Mouse (Mus musculus): ENCODE measurements around the gene Ank. TPM values are rescaled to one million over a fixed set of nuclear protein-coding genes. Genes with fewer than 3 reads are reported as not detected.

The Ank gene
- polyA plus RNA-seq, 1 experiment: 222 TPM

DNA sequence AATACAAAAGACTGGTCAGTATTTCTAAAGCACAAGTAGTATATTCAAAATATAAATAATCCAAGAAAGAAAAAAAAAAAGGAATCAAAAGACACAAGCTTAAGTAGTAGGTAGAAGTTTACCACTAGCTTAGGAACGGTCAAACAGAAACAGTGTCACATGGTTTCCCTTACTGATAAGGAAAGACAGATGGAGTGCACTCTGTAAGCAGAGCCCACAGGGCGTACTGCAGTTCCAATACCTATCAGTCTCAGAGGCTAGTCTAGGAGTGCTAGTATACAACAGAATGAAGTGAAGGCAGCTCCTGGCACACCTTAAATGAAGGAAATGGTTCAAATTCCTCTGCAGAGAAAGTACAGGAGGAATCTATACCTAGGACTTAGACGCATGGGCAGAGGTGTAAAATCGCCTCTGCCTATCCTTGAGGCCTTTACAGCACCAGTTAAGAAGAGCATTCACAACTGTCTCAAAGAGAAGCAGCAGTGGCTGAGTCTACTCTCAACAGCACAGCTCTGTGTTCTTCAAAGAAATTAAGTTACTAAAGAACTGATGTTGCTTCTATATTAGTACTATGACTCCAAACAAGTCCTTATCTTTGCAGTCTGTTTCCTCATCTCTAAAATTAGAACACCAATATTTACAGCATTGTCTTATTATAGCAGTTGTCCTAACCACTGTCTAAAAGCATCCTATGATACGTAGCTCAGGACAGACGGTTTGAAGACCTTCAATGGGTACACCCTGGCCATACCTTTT, 152.5 kb downstream of the Ank start:
- DNase-seq: no peak

GRCm38 (mm10) chr15:27619683-27620082, 153.2 kb downstream of the Ank start:
- Histone ChIP-seq H3K27me3 (ENCODE audit: control insufficient read depth, insufficient read depth, low read length) (no peaks in the 10 kb centered on the region), H3K4me1 (ENCODE audit: control insufficient read depth, insufficient read depth, low read length) (peaks cover 12% of the 10 kb centered on the region), H3K27ac (ENCODE audit: insufficient read depth, low read length) (no peak overlapping the region), H3K4me3 (replicated peaks; ENCODE audit: insufficient read depth, low read depth, low read length) (no peak overlapping the region)
- DNase-seq: no peak
- 97% methylated on average over 3 of the region's 3 CpGs for WGBS
- TF ChIP-seq POLR2A (IDR thresholded peaks at IDR 0.05; ENCODE audit: borderline replicate concordance, insufficient read depth, low read length) (no peak), CTCF (IDR thresholded peaks at IDR 0.05; ENCODE audit: borderline replicate concordance, insufficient read depth, low read depth, low read length) (no peak)

More for the DNA sequence above, 152.5 kb downstream of the Ank start:
- Histone ChIP-seq H3K27ac (ENCODE audit: insufficient read depth, low read length) (no peak overlapping the region), H3K4me1 (ENCODE audit: control insufficient read depth, insufficient read depth, low read length) (peaks cover 18% of the 10 kb centered on the region), H3K27me3 (ENCODE audit: control insufficient read depth, insufficient read depth, low read length) (no peaks in the 10 kb centered on the region), H3K4me3 (replicated peaks; ENCODE audit: insufficient read depth, low read depth, low read length) (no peak overlapping the region)
- WGBS: 87% methylated on average over 6 of the region's 6 CpGs
- no peak for TF ChIP-seq POLR2A (IDR thresholded peaks at IDR 0.05; ENCODE audit: borderline replicate concordance, insufficient read depth, low read length)
- no peak for TF ChIP-seq CTCF (IDR thresholded peaks at IDR 0.05; ENCODE audit: borderline replicate concordance, insufficient read depth, low read depth, low read length)

GRCm38 (mm10) chr15:27620475-27621185, 154.2 kb downstream of the Ank start:
- Histone ChIP-seq H3K4me3 (replicated peaks; ENCODE audit: insufficient read depth, low read depth, low read length) (no peak overlapping the region), H3K4me1 (ENCODE audit: control insufficient read depth, insufficient read depth, low read length) (peaks cover 9% of the 10 kb centered on the region), H3K27me3 (ENCODE audit: control insufficient read depth, insufficient read depth, low read length) (no peaks in the 10 kb centered on the region), H3K27ac (ENCODE audit: insufficient read depth, low read length) (no peak overlapping the region)
- no peak for TF ChIP-seq POLR2A (IDR thresholded peaks at IDR 0.05; ENCODE audit: borderline replicate concordance, insufficient read depth, low read length)
- no peak for TF ChIP-seq CTCF (IDR thresholded peaks at IDR 0.05; ENCODE audit: borderline replicate concordance, insufficient read depth, low read depth, low read length)
- DNase-seq: no peak
- 62% methylated on average over 6 of the region's 6 CpGs for WGBS

DNA sequence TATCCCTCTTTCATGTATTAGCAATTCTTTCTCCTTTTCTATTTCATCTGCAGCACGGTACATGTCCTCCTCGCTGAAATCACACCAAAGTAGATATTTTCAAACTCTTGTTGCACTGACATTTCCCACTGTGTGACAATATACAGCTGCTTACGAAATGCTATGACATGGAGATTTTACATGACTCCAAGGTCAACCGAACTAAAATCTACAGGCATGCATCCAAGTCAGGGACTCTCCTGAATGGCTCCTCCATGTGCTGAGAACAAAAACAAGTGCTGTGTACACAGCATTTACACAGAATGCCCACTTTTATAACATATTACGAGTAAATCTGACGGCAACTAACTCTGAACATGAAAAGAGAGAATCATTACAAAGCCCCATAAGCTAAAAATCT, 156.8 kb downstream of the Ank start:
- no peak for DNase-seq
- H3K27ac ChIP-seq (ENCODE audit: insufficient read depth, low read length): no peak overlapping the region
- no peak overlapping the region for H3K4me3 ChIP-seq (replicated peaks; ENCODE audit: insufficient read depth, low read depth, low read length)
- H3K27me3 ChIP-seq (ENCODE audit: control insufficient read depth, insufficient read depth, low read length): no peaks in the 10 kb centered on the region
- WGBS: 89% methylated on average over 6 of the region's 6 CpGs
- H3K4me1 ChIP-seq (ENCODE audit: control insufficient read depth, insufficient read depth, low read length): peaks cover 14% of the 10 kb centered on the region
- TF ChIP-seq POLR2A (IDR thresholded peaks at IDR 0.05; ENCODE audit: borderline replicate concordance, insufficient read depth, low read length) (no peak), CTCF (IDR thresholded peaks at IDR 0.05; ENCODE audit: borderline replicate concordance, insufficient read depth, low read depth, low read length) (no peak)

- DNase-seq: peak; percentile 61 to 65
- H3K27me3 ChIP-seq (ENCODE audit: control insufficient read depth, insufficient read depth, low read length): no peaks in the 10 kb centered on the region
- H3K4me1 ChIP-seq (ENCODE audit: control insufficient read depth, insufficient read depth, low read length): peaks cover 17% of the 10 kb centered on the region
- 33% methylated on average over 13 of the region's 13 CpGs for WGBS
- H3K4me3 ChIP-seq (replicated peaks; ENCODE audit: insufficient read depth, low read depth, low read length): peak overlapping the region; percentile 3
- H3K27ac ChIP-seq (ENCODE audit: insufficient read depth, low read length): peak overlapping the region; percentile 30
- TF ChIP-seq CTCF (IDR thresholded peaks at IDR 0.05; ENCODE audit: borderline replicate concordance, insufficient read depth, low read depth, low read length) (no peak), POLR2A (IDR thresholded peaks at IDR 0.05; ENCODE audit: borderline replicate concordance, insufficient read depth, low read length) (no peak)
These were observed 158.8 kb downstream of the Ank start for GRCm38 (mm10) chr15:27625014-27625889.

DNA sequence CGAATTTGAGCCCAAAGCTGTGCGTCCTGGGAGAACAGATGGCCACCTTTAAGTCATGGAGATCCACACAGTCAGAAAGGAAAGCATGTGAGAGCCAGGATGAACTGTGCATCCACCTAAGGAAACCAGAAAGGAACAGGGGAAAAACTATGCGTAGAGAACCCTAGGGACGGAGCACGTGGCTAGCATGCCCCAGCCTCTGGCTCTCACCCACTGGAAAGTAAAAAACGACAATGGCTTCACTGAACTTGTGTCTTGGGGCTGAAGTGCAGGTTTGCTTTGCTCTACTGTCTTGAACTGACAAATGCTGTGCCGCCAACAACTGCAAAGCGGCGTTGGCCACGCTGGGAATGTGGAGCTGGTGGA, 159.4 kb downstream of the Ank start:
- 39% methylated on average over 10 of the region's 10 CpGs for WGBS
- Histone ChIP-seq H3K4me1 (ENCODE audit: control insufficient read depth, insufficient read depth, low read length) (peaks cover 14% of the 10 kb centered on the region), H3K4me3 (replicated peaks; ENCODE audit: insufficient read depth, low read depth, low read length) (no peak overlapping the region), H3K27ac (ENCODE audit: insufficient read depth, low read length) (peak overlapping the region; percentile 30), H3K27me3 (ENCODE audit: control insufficient read depth, insufficient read depth, low read length) (no peaks in the 10 kb centered on the region)
- DNase-seq: no peak
- no peak for TF ChIP-seq CTCF (IDR thresholded peaks at IDR 0.05; ENCODE audit: borderline replicate concordance, insufficient read depth, low read depth, low read length)
- TF ChIP-seq POLR2A (IDR thresholded peaks at IDR 0.05; ENCODE audit: borderline replicate concordance, insufficient read depth, low read length): no peak

GRCm38 (mm10) chr15:27626314-27626713, 159.8 kb downstream of the Ank start:
- no peak for TF ChIP-seq CTCF (IDR thresholded peaks at IDR 0.05; ENCODE audit: borderline replicate concordance, insufficient read depth, low read depth, low read length)
- TF ChIP-seq POLR2A (IDR thresholded peaks at IDR 0.05; ENCODE audit: borderline replicate concordance, insufficient read depth, low read length): no peak
- H3K27me3 ChIP-seq (ENCODE audit: control insufficient read depth, insufficient read depth, low read length): no peaks in the 10 kb centered on the region
- 98% methylated on average over 1 of the region's 1 CpGs for WGBS
- H3K4me3 ChIP-seq (replicated peaks; ENCODE audit: insufficient read depth, low read depth, low read length): no peak overlapping the region
- H3K27ac ChIP-seq (ENCODE audit: insufficient read depth, low read length): peak overlapping the region; percentile 30; the same call in 1 of the 2 replicates
- DNase-seq: no peak
- peaks cover 9% of the 10 kb centered on the region; the same call in 1 of the 2 replicates for H3K4me1 ChIP-seq (ENCODE audit: control insufficient read depth, insufficient read depth, low read length)
